Comparison of ENCODE assay signal across 9 mouse cellular contexts in genomic region chr1:177343121-177343520, GRCm38 (mm10).
DNase-seq lines count a peak whose midpoint lies in the region; ATAC-seq lines count a peak whose summit lies in the region.
"Had no signal": no experiment of that assay in that cellular context is flagged by ENCODE, and none has a peak within 500 bp of the region (broad histone marks: within the 10 kb centered on the region; RNA-seq: fewer than 3 reads in every experiment).

No protein-coding gene starts in this region.

- DNase-seq in hindbrain, embryonic 14.5 days (ENCODE audit: low spot score) = peak; percentile 53
- peak; percentile 63 for DNase-seq in midbrain, embryonic 14.5 days
- DNase-seq in embryonic facial prominence, embryonic 14.5 days (ENCODE audit: low spot score) = peak; percentile 86
- DNase-seq in spleen, postnatal 14 days (ENCODE audit: low spot score in 2 of 2) = no peak
- DNase-seq: gastrocnemius, postnatal 14 days; thymus, postnatal 25 days had no signal

- H3K36me3 ChIP-seq in hindbrain, embryonic 14.5 days (replicated peaks; ENCODE audit: control insufficient read depth, insufficient read depth) = no peaks in the 10 kb centered on the region
- H3K36me3 ChIP-seq in hindbrain, embryonic 12.5 days = no peaks in the 10 kb centered on the region
- H3K36me3 ChIP-seq in midbrain, embryonic 14.5 days (ENCODE audit: control insufficient read depth, insufficient read depth, low read length) = no peaks in the 10 kb centered on the region
- no peaks in the 10 kb centered on the region for H3K36me3 ChIP-seq in midbrain, embryonic 16.5 days (ENCODE audit: control insufficient read depth, insufficient read depth, low read length)
- no peaks in the 10 kb centered on the region for H3K36me3 ChIP-seq in embryonic facial prominence, embryonic 14.5 days (ENCODE audit: control insufficient read depth, insufficient read depth, low read length)

- H3K4me2 ChIP-seq in hindbrain, embryonic 14.5 days (replicated peaks) = no peak overlapping the region
- no peak overlapping the region for H3K4me2 ChIP-seq in hindbrain, embryonic 12.5 days (replicated peaks)
- H3K4me2 ChIP-seq in midbrain, embryonic 14.5 days (ENCODE audit: low read length) = no peak overlapping the region
- H3K4me2 ChIP-seq in midbrain, embryonic 16.5 days (ENCODE audit: low read length) = no peak overlapping the region
- H3K4me2 ChIP-seq in embryonic facial prominence, embryonic 14.5 days (ENCODE audit: low read depth, low read length) = no peak overlapping the region; the same call in 1 of the 2 replicates

- H3K9ac ChIP-seq in hindbrain, embryonic 14.5 days = no peak overlapping the region
- no peak overlapping the region for H3K9ac ChIP-seq in hindbrain, embryonic 12.5 days
- no peak overlapping the region for H3K9ac ChIP-seq in midbrain, embryonic 14.5 days (replicated peaks; ENCODE audit: low read length)
- no peak overlapping the region for H3K9ac ChIP-seq in midbrain, embryonic 16.5 days (ENCODE audit: low read depth, low read length)
- no peak overlapping the region for H3K9ac ChIP-seq in embryonic facial prominence, embryonic 14.5 days (ENCODE audit: low read depth, low read length)

- H3K4me3 ChIP-seq in hindbrain, embryonic 14.5 days (replicated peaks; ENCODE audit: low read length) = no peak overlapping the region
- no peak overlapping the region for H3K4me3 ChIP-seq in hindbrain, embryonic 12.5 days
- no peak overlapping the region for H3K4me3 ChIP-seq in midbrain, embryonic 14.5 days (replicated peaks; ENCODE audit: low read depth, low read length)
- H3K4me3 ChIP-seq in midbrain, embryonic 16.5 days (ENCODE audit: low read depth, low read length) = no peak overlapping the region
- H3K4me3 ChIP-seq in embryonic facial prominence, embryonic 14.5 days (ENCODE audit: low read depth, low read length) = no peak overlapping the region

- H3K27me3 ChIP-seq in hindbrain, embryonic 14.5 days (ENCODE audit: control insufficient read depth, insufficient read depth, low read length) = no peaks in the 10 kb centered on the region
- H3K27me3 ChIP-seq in hindbrain, embryonic 12.5 days = no peaks in the 10 kb centered on the region
- no peaks in the 10 kb centered on the region for H3K27me3 ChIP-seq in midbrain, embryonic 14.5 days (ENCODE audit: control insufficient read depth, insufficient read depth, low read length)
- no peaks in the 10 kb centered on the region for H3K27me3 ChIP-seq in midbrain, embryonic 16.5 days (ENCODE audit: control insufficient read depth, insufficient read depth, low read depth, low read length)
- H3K27me3 ChIP-seq in embryonic facial prominence, embryonic 14.5 days (replicated peaks; ENCODE audit: control insufficient read depth, insufficient read depth, low read length) = no peaks in the 10 kb centered on the region

- no peak for ATAC-seq in hindbrain, embryonic 14.5 days (ENCODE audit: low FRiP score)
- ATAC-seq in hindbrain, embryonic 12.5 days (ENCODE audit: low FRiP score) = no peak
- no peak for ATAC-seq in midbrain, embryonic 14.5 days (ENCODE audit: low FRiP score, low TSS enrichment)
- no peak for ATAC-seq in midbrain, embryonic 16.5 days
- peak; percentile 56; the same call in 1 of the 2 replicates for ATAC-seq in embryonic facial prominence, embryonic 14.5 days (ENCODE audit: low read depth)
- peak; percentile 35; the same call in 1 of the 2 replicates for ATAC-seq in megakaryocyte progenitor cell, adult 5-6 weeks (replicated peaks; ENCODE audit: poor library complexity)

- 36% methylated on average over 6 of the region's 6 CpGs for WGBS in hindbrain, embryonic 14.5 days
- WGBS in hindbrain, embryonic 12.5 days = 51% methylated on average over 6 of the region's 6 CpGs
- 36% methylated on average over 6 of the region's 6 CpGs for WGBS in midbrain, embryonic 14.5 days
- 28% methylated on average over 6 of the region's 6 CpGs for WGBS in midbrain, embryonic 16.5 days
- 8% methylated on average over 6 of the region's 6 CpGs for WGBS in embryonic facial prominence, embryonic 14.5 days

- no peak overlapping the region for H3K27ac ChIP-seq in hindbrain, embryonic 14.5 days
- H3K27ac ChIP-seq in hindbrain, embryonic 12.5 days = no peak overlapping the region
- H3K27ac ChIP-seq in midbrain, embryonic 14.5 days (replicated peaks; ENCODE audit: low read depth, low read length) = no peak overlapping the region
- H3K27ac ChIP-seq in midbrain, embryonic 16.5 days (ENCODE audit: low read length) = no peak overlapping the region
- H3K27ac ChIP-seq in embryonic facial prominence, embryonic 14.5 days (replicated peaks; ENCODE audit: low read depth, low read length) = no peak overlapping the region

- H3K9me3 ChIP-seq in hindbrain, embryonic 14.5 days (ENCODE audit: control insufficient read depth, low read length) = no peaks in the 10 kb centered on the region
- no peaks in the 10 kb centered on the region for H3K9me3 ChIP-seq in hindbrain, embryonic 12.5 days (replicated peaks)
- no peaks in the 10 kb centered on the region for H3K9me3 ChIP-seq in midbrain, embryonic 14.5 days (ENCODE audit: control insufficient read depth, low read length)
- H3K9me3 ChIP-seq in midbrain, embryonic 16.5 days (replicated peaks; ENCODE audit: control insufficient read depth, low read length, poor library complexity, severe bottlenecking) = no peaks in the 10 kb centered on the region
- H3K9me3 ChIP-seq in embryonic facial prominence, embryonic 14.5 days (ENCODE audit: control insufficient read depth, low read length) = no peaks in the 10 kb centered on the region

- H3K4me1 ChIP-seq in hindbrain, embryonic 14.5 days (replicated peaks; ENCODE audit: control insufficient read depth, insufficient read depth, low read length) = peaks cover 10% of the 10 kb centered on the region; the same call in 1 of the 2 replicates
- peaks cover 13% of the 10 kb centered on the region for H3K4me1 ChIP-seq in hindbrain, embryonic 12.5 days
- no peaks in the 10 kb centered on the region for H3K4me1 ChIP-seq in midbrain, embryonic 14.5 days (ENCODE audit: control insufficient read depth, insufficient read depth, low read length)
- H3K4me1 ChIP-seq in midbrain, embryonic 16.5 days (ENCODE audit: control insufficient read depth, insufficient read depth, low read length) = peaks cover 6% of the 10 kb centered on the region; the same call in 1 of the 2 replicates
- H3K4me1 ChIP-seq in embryonic facial prominence, embryonic 14.5 days (ENCODE audit: control insufficient read depth, insufficient read depth, low read length) = peaks cover 7% of the 10 kb centered on the region

Comparison
In these comparisons a context has a peak if more than half of its experiments do, and no peak if none do; other contexts are left out.
1. ATAC-seq: peak in embryonic facial prominence, embryonic 14.5 days (single experiment) and megakaryocyte progenitor cell, adult 5-6 weeks (single experiment); none in hindbrain, embryonic 14.5 days (single experiment), hindbrain, embryonic 12.5 days (single experiment), midbrain, embryonic 14.5 days (single experiment) and midbrain, embryonic 16.5 days (single experiment).
2. DNase-seq: peak in hindbrain, embryonic 14.5 days (single experiment), midbrain, embryonic 14.5 days (single experiment) and embryonic facial prominence, embryonic 14.5 days (single experiment); none in spleen, postnatal 14 days (0 of 2).